Mouse (Mus musculus) limb, embryonic 11.5 days (tissue): Measurements from ENCODE around the gene Rnf180. TPM values are rescaled to one million over a fixed set of nuclear protein-coding genes. Genes with fewer than 3 reads are reported as not detected.

Experiments
- ATAC-seq: fragments of 200-750 bp; cut with Nextera tagmentation; 2 replicates; pipeline ENCODE4 v1.8.0; 2017; ENCODE audit warnings: low read depth; ENCODE audit not compliant: insufficient number of reproducible peaks, low FRiP score, low TSS enrichment
- DNase-seq: peaks from one replicate; pipeline ENCODE4 v3.0.0-alpha.2; 2015; ENCODE audit warnings: low spot score
- H3K27ac ChIP-seq: fragments of 300-500 bp; sonication (generic); replicated peaks from 2 replicates; pipeline ENCODE4 v1.5.1; 2014; ENCODE audit warnings: low read depth, mild to moderate bottlenecking, low read length
- H3K27me3 ChIP-seq: fragments of 300-500 bp; sonication (generic); 2 replicates; pipeline ENCODE4 v1.6.1; 2014; ENCODE audit warnings: mild to moderate bottlenecking, low read length, mixed read lengths; ENCODE audit not compliant: control insufficient read depth, insufficient read depth
- H3K36me3 ChIP-seq: fragments of 300-500 bp; sonication (generic); 2 replicates; pipeline ENCODE4 v1.6.1; 2014; ENCODE audit warnings: mild to moderate bottlenecking, low read length, moderate library complexity, mixed read lengths; ENCODE audit not compliant: control insufficient read depth, insufficient read depth
- H3K4me1 ChIP-seq: fragments of 300-500 bp; sonication (generic); 2 replicates; pipeline ENCODE4 v1.6.1; 2014; ENCODE audit warnings: low read length, mixed read lengths; ENCODE audit not compliant: control insufficient read depth, insufficient read depth
- H3K4me2 ChIP-seq: fragments of 300-500 bp; sonication (generic); 2 replicates; pipeline ENCODE4 v1.6.1; 2014; ENCODE audit warnings: low read depth, mild to moderate bottlenecking, moderate library complexity; ENCODE audit not compliant: severe bottlenecking
- H3K4me3 ChIP-seq: fragments of 300-500 bp; sonication (generic); 2 replicates; pipeline ENCODE4 v1.5.1; 2014; ENCODE audit warnings: low read depth, low read length
- H3K9ac ChIP-seq: fragments of 300-500 bp; sonication (generic); 2 replicates; pipeline ENCODE4 v1.6.1; 2014; ENCODE audit warnings: mild to moderate bottlenecking, low read length
- H3K9me3 ChIP-seq: fragments of 300-500 bp; sonication (generic); 2 replicates; pipeline ENCODE4 v1.6.1; 2016; ENCODE audit warnings: low read length; ENCODE audit not compliant: control insufficient read depth
- WGBS: fragments of 180-500 bp; shearing (Covaris S2); extraction: QIAGEN DNeasy Blood & Tissue Kit; methylation state at CpG from one replicate; pipeline ENCODE4 v1.1.7; 2014; 5-methylcytosine and 5-hydroxymethylcytosine counted together
- polyA plus RNA-seq: library from polyadenylated mRNA; unstranded; fragments of >200 nt; fragmentation: Nextera tagmentation; extraction: Ambion mirVana; gene quantifications from 2 replicates; pipeline ENCODE4 v1.2.1, GENCODE M21; 2014

Rnf180 gene
- polyA plus RNA-seq, 1 experiment from 2014 or later: 5.9 TPM

GRCm38 (mm10) chr13:105132370-105132769, 162.2 kb downstream of the Rnf180 start:
- Histone ChIP-seq H3K27me3 (no peaks in the 10 kb centered on the region), H3K4me3 (no peak overlapping the region), H3K4me2 (no peak overlapping the region), H3K36me3 (no peaks in the 10 kb centered on the region), H3K9me3 (no peaks in the 10 kb centered on the region), H3K4me1 (no peaks in the 10 kb centered on the region), H3K27ac (no peak overlapping the region), H3K9ac (no peak overlapping the region)
- DNase-seq (no peak), ATAC-seq (no peak)
- WGBS: 76% methylated on average over 6 of the region's 6 CpGs

- WGBS: 73% methylated on average over 6 of the region's 6 CpGs
- no peaks in the 10 kb centered on the region for H3K4me1 ChIP-seq
Measured at GRCm38 (mm10) chr13:105130080-105130479, 164.5 kb downstream of the Rnf180 start.

GRCm38 (mm10) chr13:105122092-105122491, 172.5 kb downstream of the Rnf180 start:
- no peak overlapping the region for H3K4me3 ChIP-seq
- no peak overlapping the region for H3K4me2 ChIP-seq
- H3K9ac ChIP-seq: no peak overlapping the region
- H3K4me1 ChIP-seq: no peaks in the 10 kb centered on the region
- H3K27ac ChIP-seq: no peak overlapping the region
- no peaks in the 10 kb centered on the region for H3K27me3 ChIP-seq
- DNase-seq (no peak), ATAC-seq (no peak)
- H3K36me3 ChIP-seq: no peaks in the 10 kb centered on the region
- WGBS: 94% methylated on average over 3 of the region's 3 CpGs
- no peaks in the 10 kb centered on the region for H3K9me3 ChIP-seq

More at GRCm38 (mm10) chr13:105130080-105130479, 164.5 kb downstream of the Rnf180 start:
- Histone ChIP-seq H3K36me3 (no peaks in the 10 kb centered on the region), H3K9ac (no peak overlapping the region), H3K4me2 (no peak overlapping the region), H3K27me3 (no peaks in the 10 kb centered on the region), H3K4me3 (no peak overlapping the region), H3K9me3 (no peaks in the 10 kb centered on the region), H3K27ac (no peak overlapping the region)
- ATAC-seq (no peak), DNase-seq (no peak)

GRCm38 (mm10) chr13:105121617-105122016, 173.0 kb downstream of the Rnf180 start:
- Histone ChIP-seq H3K9ac (no peak overlapping the region), H3K4me1 (no peaks in the 10 kb centered on the region), H3K27me3 (no peaks in the 10 kb centered on the region), H3K4me3 (no peak overlapping the region), H3K9me3 (no peaks in the 10 kb centered on the region), H3K27ac (no peak overlapping the region), H3K36me3 (no peaks in the 10 kb centered on the region), H3K4me2 (no peak overlapping the region)
- no peak for DNase-seq
- ATAC-seq: no peak

DNA sequence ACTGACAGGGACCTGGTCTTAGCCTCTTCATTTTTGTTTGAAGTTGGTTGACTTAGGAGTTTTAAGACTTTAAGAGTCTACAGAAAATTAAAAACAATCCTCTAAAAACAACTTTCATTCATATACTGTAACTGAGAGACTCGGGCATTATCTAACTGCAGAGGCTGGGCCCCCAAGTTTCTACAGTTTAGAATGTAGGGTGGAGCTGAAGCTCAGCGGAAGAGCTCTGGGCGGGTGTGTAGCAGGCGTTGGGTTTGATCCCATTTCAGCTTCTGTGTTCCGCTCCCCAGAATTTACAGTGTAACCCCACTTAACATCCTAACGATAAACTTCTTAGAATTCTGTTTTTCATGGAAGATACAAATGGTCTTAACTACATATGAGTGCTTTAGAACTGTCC, 183.0 kb downstream of the Rnf180 start:
- H3K9me3 ChIP-seq: no peaks in the 10 kb centered on the region
- H3K9ac ChIP-seq: no peak overlapping the region
- DNase-seq (no peak), ATAC-seq (no peak)
- no peaks in the 10 kb centered on the region for H3K36me3 ChIP-seq
- H3K4me2 ChIP-seq: no peak overlapping the region
- no peak overlapping the region for H3K4me3 ChIP-seq
- no peaks in the 10 kb centered on the region for H3K4me1 ChIP-seq
- no peak overlapping the region for H3K27ac ChIP-seq
- H3K27me3 ChIP-seq: no peaks in the 10 kb centered on the region
- 91% methylated on average over 6 of the region's 6 CpGs for WGBS

- ATAC-seq (no peak), DNase-seq (no peak)
- no peak overlapping the region for H3K4me3 ChIP-seq
- H3K9ac ChIP-seq: no peak overlapping the region
- H3K9me3 ChIP-seq: no peaks in the 10 kb centered on the region
- no peak overlapping the region for H3K27ac ChIP-seq
- WGBS: 89% methylated on average over 2 of the region's 2 CpGs
- H3K36me3 ChIP-seq: no peaks in the 10 kb centered on the region
- no peaks in the 10 kb centered on the region for H3K4me1 ChIP-seq
- H3K27me3 ChIP-seq: no peaks in the 10 kb centered on the region
- no peak overlapping the region for H3K4me2 ChIP-seq
Measured at GRCm38 (mm10) chr13:105104385-105104784, 190.2 kb downstream of the Rnf180 start.

DNA sequence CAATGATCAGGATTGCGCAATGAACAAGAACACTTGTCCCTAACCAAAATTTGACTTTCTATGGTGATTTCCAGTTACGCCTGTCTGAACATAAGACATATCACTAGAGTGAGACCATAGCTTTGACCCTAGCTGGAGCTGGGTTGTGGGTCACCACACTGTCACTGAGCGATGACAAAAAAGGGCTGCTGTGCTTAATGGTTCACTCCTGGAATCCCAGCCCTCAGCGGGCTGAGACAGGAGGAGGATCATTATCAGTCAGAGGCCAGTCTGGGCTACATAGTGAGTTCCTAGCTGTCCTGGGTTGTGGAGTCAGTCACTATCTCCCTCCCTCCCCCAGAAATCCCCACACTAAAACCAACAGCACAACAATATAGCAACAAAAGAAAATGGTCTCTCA, 193.9 kb downstream of the Rnf180 start:
- Histone ChIP-seq H3K27ac (no peak overlapping the region), H3K4me3 (no peak overlapping the region), H3K9me3 (no peaks in the 10 kb centered on the region), H3K9ac (no peak overlapping the region), H3K27me3 (no peaks in the 10 kb centered on the region), H3K4me1 (no peaks in the 10 kb centered on the region), H3K36me3 (no peaks in the 10 kb centered on the region), H3K4me2 (no peak overlapping the region)
- no peak for ATAC-seq
- no peak for DNase-seq
- 88% methylated on average over 4 of the region's 4 CpGs for WGBS

DNA sequence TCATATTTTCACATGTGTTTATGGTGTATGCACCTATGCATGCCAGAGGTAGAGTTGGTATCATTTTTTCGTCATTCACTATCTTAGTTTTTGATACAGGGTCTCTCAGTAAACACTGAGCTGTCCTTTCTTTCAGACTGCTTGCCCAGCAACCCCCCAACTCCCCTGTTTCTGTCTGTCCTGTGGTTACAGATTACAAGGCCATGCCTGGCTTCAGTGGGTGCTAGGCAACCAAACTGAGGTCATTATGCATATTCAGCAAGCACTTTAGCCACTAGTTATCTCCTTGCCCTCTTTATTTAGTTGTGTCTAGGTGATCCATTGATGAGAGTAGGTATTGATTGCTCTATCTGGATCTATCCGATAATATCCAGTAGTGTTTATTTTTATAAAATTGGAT, 198.3 kb downstream of the Rnf180 start:
- no peak overlapping the region for H3K9ac ChIP-seq
- no peaks in the 10 kb centered on the region for H3K36me3 ChIP-seq
- no peak for ATAC-seq
- H3K9me3 ChIP-seq: no peaks in the 10 kb centered on the region
- no peak overlapping the region for H3K27ac ChIP-seq
- H3K4me2 ChIP-seq: no peak overlapping the region
- H3K27me3 ChIP-seq: no peaks in the 10 kb centered on the region
- no peak overlapping the region for H3K4me3 ChIP-seq
- DNase-seq: no peak
- H3K4me1 ChIP-seq: no peaks in the 10 kb centered on the region
- WGBS: 86% methylated on average over 2 of the region's 2 CpGs

DNA sequence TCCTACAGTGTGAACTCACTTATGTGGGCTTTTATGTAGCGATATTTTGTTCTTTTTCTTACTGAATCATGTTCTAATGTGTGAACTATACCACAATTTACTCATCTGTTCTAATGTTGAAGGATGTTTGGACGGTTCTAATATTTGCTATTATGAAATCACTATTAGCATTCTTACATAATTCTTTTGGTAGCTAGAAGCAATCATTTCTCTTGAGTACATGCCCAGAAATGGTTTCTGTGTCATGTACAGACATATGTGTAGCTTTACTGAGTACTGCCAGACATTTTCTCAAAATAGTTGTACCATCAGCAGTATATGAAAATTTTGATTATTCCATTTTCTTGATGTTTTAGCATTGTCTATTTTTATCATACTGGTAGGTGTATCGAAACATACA, 205.3 kb downstream of the Rnf180 start:
- 92% methylated on average over 3 of the region's 3 CpGs for WGBS
- Histone ChIP-seq H3K4me1 (no peaks in the 10 kb centered on the region), H3K4me3 (no peak overlapping the region), H3K4me2 (no peak overlapping the region), H3K9ac (no peak overlapping the region), H3K9me3 (no peaks in the 10 kb centered on the region), H3K27me3 (no peaks in the 10 kb centered on the region), H3K36me3 (no peaks in the 10 kb centered on the region), H3K27ac (no peak overlapping the region)
- DNase-seq (no peak), ATAC-seq (no peak)
